Mouse (Mus musculus): Measurements from ENCODE around the gene Ryr2. TPM values are rescaled to one million over a fixed set of nuclear protein-coding genes. Genes with fewer than 3 reads are reported as not detected.
"Not testable (repeated sequence)": the region's sequence is repeated elsewhere in the genome, so short reads cannot be mapped to it uniquely, and the experiment has no call there.

The Ryr2 gene
- polyA plus RNA-seq, 1 experiment from 2014 or later: 0.32 TPM

GRCm38 (mm10) chr13:11958854-11959253, 147.9 kb downstream of the Ryr2 start:
- Histone ChIP-seq H3K4me3 (ENCODE audit: low read length) (no peak overlapping the region), H3K27me3 (ENCODE audit: control insufficient read depth, insufficient read depth, low read length) (no peaks in the 10 kb centered on the region), H3K4me2 (replicated peaks; ENCODE audit: low read depth, low read length) (no peak overlapping the region), H3K4me1 (ENCODE audit: control insufficient read depth, insufficient read depth, low read length) (no peaks in the 10 kb centered on the region), H3K9ac (ENCODE audit: low read depth, low read length) (no peak overlapping the region), H3K36me3 (ENCODE audit: control insufficient read depth, insufficient read depth, low read length) (no peaks in the 10 kb centered on the region), H3K9me3 (ENCODE audit: control insufficient read depth, low read length) (no peaks in the 10 kb centered on the region), H3K27ac (ENCODE audit: low read depth, low read length) (no peak overlapping the region)
- no peak for ATAC-seq (ENCODE audit: low FRiP score, low TSS enrichment)
- WGBS: 70% methylated on average over 3 of the region's 3 CpGs

DNA sequence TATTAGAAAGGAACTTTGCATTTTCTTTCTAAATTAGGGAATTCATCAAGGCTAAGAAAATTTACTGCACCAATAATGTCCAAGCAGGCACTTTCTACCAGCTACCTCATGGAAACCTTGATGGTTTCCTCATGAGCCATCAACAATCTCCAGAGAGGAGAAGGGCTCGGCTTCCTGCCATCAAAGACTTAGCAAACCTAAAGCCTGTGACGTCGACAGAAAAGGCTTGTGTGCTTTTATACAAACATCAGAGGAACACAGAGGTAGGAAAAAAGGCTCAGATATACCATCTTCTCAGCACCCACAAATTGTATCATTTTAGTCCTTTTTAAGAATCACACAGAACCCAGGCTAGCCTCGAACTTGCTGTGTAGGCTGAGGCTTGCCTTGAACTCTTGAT, 148.5 kb downstream of the Ryr2 start:
- Histone ChIP-seq H3K27me3 (ENCODE audit: control insufficient read depth, insufficient read depth, low read length) (no peaks in the 10 kb centered on the region), H3K27ac (ENCODE audit: low read depth, low read length) (no peak overlapping the region), H3K9ac (ENCODE audit: low read depth, low read length) (no peak overlapping the region), H3K36me3 (ENCODE audit: control insufficient read depth, insufficient read depth, low read length) (no peaks in the 10 kb centered on the region), H3K4me1 (ENCODE audit: control insufficient read depth, insufficient read depth, low read length) (no peaks in the 10 kb centered on the region), H3K4me2 (replicated peaks; ENCODE audit: low read depth, low read length) (no peak overlapping the region), H3K4me3 (ENCODE audit: low read length) (no peak overlapping the region), H3K9me3 (ENCODE audit: control insufficient read depth, low read length) (no peaks in the 10 kb centered on the region)
- 80% methylated on average over 4 of the region's 4 CpGs for WGBS
- ATAC-seq (ENCODE audit: low FRiP score, low TSS enrichment): no peak

- 81% methylated on average over 3 of the region's 3 CpGs for WGBS
- Histone ChIP-seq H3K4me3 (ENCODE audit: low read length) (no peak overlapping the region), H3K36me3 (ENCODE audit: control insufficient read depth, insufficient read depth, low read length) (no peaks in the 10 kb centered on the region), H3K4me1 (ENCODE audit: control insufficient read depth, insufficient read depth, low read length) (no peaks in the 10 kb centered on the region), H3K9me3 (ENCODE audit: control insufficient read depth, low read length) (no peaks in the 10 kb centered on the region), H3K4me2 (replicated peaks; ENCODE audit: low read depth, low read length) (no peak overlapping the region), H3K27me3 (ENCODE audit: control insufficient read depth, insufficient read depth, low read length) (no peaks in the 10 kb centered on the region), H3K27ac (ENCODE audit: low read depth, low read length) (no peak overlapping the region), H3K9ac (ENCODE audit: low read depth, low read length) (no peak overlapping the region)
- ATAC-seq (ENCODE audit: low FRiP score, low TSS enrichment): no peak
Observed at GRCm38 (mm10) chr13:11951951-11952350, 154.8 kb downstream of the Ryr2 start.

- Histone ChIP-seq H3K4me3 (ENCODE audit: low read length) (no peak overlapping the region), H3K4me2 (replicated peaks; ENCODE audit: low read depth, low read length) (no peak overlapping the region), H3K27me3 (ENCODE audit: control insufficient read depth, insufficient read depth, low read length) (no peaks in the 10 kb centered on the region), H3K9ac (ENCODE audit: low read depth, low read length) (no peak overlapping the region), H3K27ac (ENCODE audit: low read depth, low read length) (no peak overlapping the region), H3K36me3 (ENCODE audit: control insufficient read depth, insufficient read depth, low read length) (no peaks in the 10 kb centered on the region), H3K4me1 (ENCODE audit: control insufficient read depth, insufficient read depth, low read length) (no peaks in the 10 kb centered on the region), H3K9me3 (ENCODE audit: control insufficient read depth, low read length) (no peaks in the 10 kb centered on the region)
- ATAC-seq (ENCODE audit: low FRiP score, low TSS enrichment): no peak
- 95% methylated on average over 2 of the region's 2 CpGs for WGBS
Observed at GRCm38 (mm10) chr13:11945740-11946139, 161.0 kb downstream of the Ryr2 start.

GRCm38 (mm10) chr13:11941724-11942123, 165.0 kb downstream of the Ryr2 start:
- H3K27ac ChIP-seq (ENCODE audit: low read depth, low read length): no peak overlapping the region
- no peak for ATAC-seq (ENCODE audit: low FRiP score, low TSS enrichment)
- no peaks in the 10 kb centered on the region for H3K4me1 ChIP-seq (ENCODE audit: control insufficient read depth, insufficient read depth, low read length)
- no peak overlapping the region for H3K9ac ChIP-seq (ENCODE audit: low read depth, low read length)
- no peak overlapping the region for H3K4me2 ChIP-seq (replicated peaks; ENCODE audit: low read depth, low read length)
- whole genome bisulfite sequencing: 88% methylated on average over 4 of the region's 4 CpGs
- H3K9me3 ChIP-seq (ENCODE audit: control insufficient read depth, low read length): no peaks in the 10 kb centered on the region
- H3K36me3 ChIP-seq (ENCODE audit: control insufficient read depth, insufficient read depth, low read length): no peaks in the 10 kb centered on the region
- H3K4me3 ChIP-seq (ENCODE audit: low read length): no peak overlapping the region
- H3K27me3 ChIP-seq (ENCODE audit: control insufficient read depth, insufficient read depth, low read length): no peaks in the 10 kb centered on the region

DNA sequence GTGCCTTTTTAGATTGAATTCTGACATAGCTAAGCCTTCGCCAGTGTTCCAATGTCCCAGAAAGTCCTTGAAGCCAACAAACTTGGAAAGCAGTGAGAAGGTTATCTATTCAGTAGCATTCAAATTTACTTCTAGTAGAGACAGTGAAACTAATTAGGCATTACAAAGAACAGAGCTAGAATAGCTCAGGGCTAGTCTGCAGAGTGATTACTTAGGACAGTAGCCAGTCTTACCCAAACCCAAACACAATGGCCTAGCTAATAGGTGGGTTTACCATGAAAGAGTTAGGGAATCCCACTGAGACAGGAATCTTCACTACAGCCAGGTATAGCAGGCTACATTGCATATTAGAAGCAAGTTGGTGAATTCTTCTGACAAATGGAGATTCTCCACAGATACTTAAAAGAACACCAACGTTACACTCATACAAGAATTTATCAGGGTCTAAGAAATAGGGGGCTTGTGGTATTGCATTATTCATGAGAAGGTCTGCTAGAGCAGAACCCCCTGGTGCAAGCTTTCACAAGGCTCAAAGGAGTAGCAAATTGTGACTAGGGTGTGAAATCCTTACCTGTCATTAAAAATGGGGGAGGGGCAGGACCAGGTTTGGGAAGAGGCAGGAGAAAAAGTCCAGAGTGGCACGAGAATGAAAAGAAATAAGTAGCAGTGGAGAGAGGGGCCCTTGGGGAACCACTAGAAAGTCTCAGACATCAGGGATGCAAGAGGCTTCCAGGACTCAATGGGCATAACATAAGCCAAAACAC, 172.3 kb downstream of the Ryr2 start:
- not testable (repeated sequence) for H3K27me3 ChIP-seq (ENCODE audit: control insufficient read depth, insufficient read depth, low read length); H3K9me3 ChIP-seq (ENCODE audit: control insufficient read depth, low read length); H3K36me3 ChIP-seq (ENCODE audit: control insufficient read depth, insufficient read depth, low read length); H3K4me3 ChIP-seq (ENCODE audit: low read length); H3K4me1 ChIP-seq (ENCODE audit: control insufficient read depth, insufficient read depth, low read length); ATAC-seq (ENCODE audit: low FRiP score, low TSS enrichment); H3K27ac ChIP-seq (ENCODE audit: low read depth, low read length); H3K4me2 ChIP-seq (replicated peaks; ENCODE audit: low read depth, low read length); H3K9ac ChIP-seq (ENCODE audit: low read depth, low read length)
- WGBS: 62% methylated on average over 3 of the region's 3 CpGs

GRCm38 (mm10) chr13:11933334-11933733, 173.4 kb downstream of the Ryr2 start:
- Histone ChIP-seq H3K4me3 (ENCODE audit: low read length) (no peak overlapping the region), H3K9ac (ENCODE audit: low read depth, low read length) (no peak overlapping the region), H3K27me3 (ENCODE audit: control insufficient read depth, insufficient read depth, low read length) (no peaks in the 10 kb centered on the region), H3K4me2 (replicated peaks; ENCODE audit: low read depth, low read length) (no peak overlapping the region), H3K27ac (ENCODE audit: low read depth, low read length) (no peak overlapping the region), H3K4me1 (ENCODE audit: control insufficient read depth, insufficient read depth, low read length) (no peaks in the 10 kb centered on the region), H3K9me3 (ENCODE audit: control insufficient read depth, low read length) (no peaks in the 10 kb centered on the region), H3K36me3 (ENCODE audit: control insufficient read depth, insufficient read depth, low read length) (no peaks in the 10 kb centered on the region)
- ATAC-seq (ENCODE audit: low FRiP score, low TSS enrichment): no peak

DNA sequence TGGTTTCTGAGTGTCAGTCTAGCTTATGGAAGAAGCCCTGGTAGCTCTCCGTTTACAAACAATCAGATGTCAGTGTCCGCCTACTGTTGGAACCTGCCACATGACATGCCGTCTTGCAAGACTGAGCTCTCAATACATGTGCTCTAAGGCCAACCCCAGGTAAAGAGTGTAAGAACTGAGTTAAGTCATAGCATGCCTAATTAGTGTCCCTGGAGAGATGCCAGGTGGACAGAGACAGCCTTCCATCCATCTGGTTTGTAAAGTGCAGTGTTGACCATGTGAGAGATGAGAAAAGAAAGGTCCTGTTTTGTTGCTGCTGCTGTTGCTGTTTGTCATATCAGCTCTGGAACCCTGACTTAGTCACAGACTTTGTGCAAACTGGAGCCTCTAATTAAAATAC, 178.0 kb downstream of the Ryr2 start:
- Histone ChIP-seq H3K4me1 (ENCODE audit: control insufficient read depth, insufficient read depth, low read length) (no peaks in the 10 kb centered on the region), H3K9me3 (ENCODE audit: control insufficient read depth, low read length) (no peaks in the 10 kb centered on the region), H3K27ac (ENCODE audit: low read depth, low read length) (no peak overlapping the region), H3K27me3 (ENCODE audit: control insufficient read depth, insufficient read depth, low read length) (no peaks in the 10 kb centered on the region), H3K9ac (ENCODE audit: low read depth, low read length) (no peak overlapping the region), H3K36me3 (ENCODE audit: control insufficient read depth, insufficient read depth, low read length) (no peaks in the 10 kb centered on the region), H3K4me3 (ENCODE audit: low read length) (no peak overlapping the region), H3K4me2 (replicated peaks; ENCODE audit: low read depth, low read length) (no peak overlapping the region)
- no peak for ATAC-seq (ENCODE audit: low FRiP score, low TSS enrichment)
- WGBS: 94% methylated on average over 3 of the region's 3 CpGs

GRCm38 (mm10) chr13:11927727-11928126, 179.0 kb downstream of the Ryr2 start:
- Histone ChIP-seq H3K36me3 (ENCODE audit: control insufficient read depth, insufficient read depth, low read length) (no peaks in the 10 kb centered on the region), H3K27ac (ENCODE audit: low read depth, low read length) (no peak overlapping the region), H3K4me3 (ENCODE audit: low read length) (no peak overlapping the region), H3K9ac (ENCODE audit: low read depth, low read length) (no peak overlapping the region), H3K4me1 (ENCODE audit: control insufficient read depth, insufficient read depth, low read length) (no peaks in the 10 kb centered on the region), H3K27me3 (ENCODE audit: control insufficient read depth, insufficient read depth, low read length) (no peaks in the 10 kb centered on the region), H3K4me2 (replicated peaks; ENCODE audit: low read depth, low read length) (no peak overlapping the region), H3K9me3 (ENCODE audit: control insufficient read depth, low read length) (no peaks in the 10 kb centered on the region)
- ATAC-seq (ENCODE audit: low FRiP score, low TSS enrichment): no peak
- 81% methylated on average over 4 of the region's 4 CpGs for WGBS
